Mouse (Mus musculus) olfactory bulb, adult 2 months (tissue): Measurements from ENCODE around the gene Frem2.

Source experiments
- CTCF ChIP-seq: fragments of 200-500 bp; IDR thresholded peaks from 2 replicates; pipeline ENCODE4 v1.5.1; 2012; ENCODE audit warnings: low read depth, mild to moderate bottlenecking, low read length, moderate library complexity; ENCODE audit not compliant: insufficient read depth
- POLR2A ChIP-seq: fragments of 200-500 bp; IDR thresholded peaks from 2 replicates; pipeline ENCODE4 v1.6.1; 2012; ENCODE audit warnings: mild to moderate bottlenecking, low read depth, low read length, moderate library complexity; ENCODE audit not compliant: insufficient read depth

GRCm38 (mm10) chr3:53635948-53636347 lies 21.2 kb downstream of the Frem2 start:
- TF ChIP-seq CTCF, result no peak
- no peak for TF ChIP-seq POLR2A
